Mouse (Mus musculus): Measurements from ENCODE around the gene Pex11b. TPM values are rescaled to one million over a fixed set of nuclear protein-coding genes. Genes with fewer than 3 reads are reported as not detected.
"Not testable (repeated sequence)": the region's sequence is repeated elsewhere in the genome, so short reads cannot be mapped to it uniquely, and the experiment has no call there.

Pex11b gene
- total RNA-seq, 2 experiments from 2014 or later, result 32.7 to 36.3 TPM

- no peak for DNase-seq
These were observed 17.2 kb upstream of the Pex11b start for GRCm38 (mm10) chr3:96617941-96618340.

GRCm38 (mm10) chr3:96623201-96623600 is 12.0 kb upstream of the Pex11b start:
- DNase-seq, result no peak

GRCm38 (mm10) chr3:96629729-96630600 is 5.2 kb upstream of the Pex11b start, which contains the start of gene Rbm8a:
Gene Rbm8a (plus strand): TSS chr3:96629933.
- peak; percentile 97 to 99 for DNase-seq

GRCm38 (mm10) chr3:96632058-96632457 is 3.1 kb upstream of the Pex11b start:
- no peak for DNase-seq

GRCm38 (mm10) chr3:96634015-96634414 is 1.2 kb upstream of the Pex11b start:
- no peak for DNase-seq

- DNase-seq, result no peak
These were observed 730 bp downstream of the Pex11b start for GRCm38 (mm10) chr3:96635906-96636305.

- DNase-seq, result no peak
These were observed 1.3 kb downstream of the Pex11b start for GRCm38 (mm10) chr3:96636448-96636847.

GRCm38 (mm10) chr3:96639219-96639618 is 4.0 kb downstream of the Pex11b start:
- DNase-seq, result peak; percentile 54 to 87

GRCm38 (mm10) chr3:96645018-96645649 is 10.0 kb downstream of the Pex11b start, which contains the start of gene Itga10:
Gene Itga10 (plus strand): TSS chr3:96645584.
- peak; percentile 44 to 61 for DNase-seq

GRCm38 (mm10) chr3:96647365-96647764 is 12.2 kb downstream of the Pex11b start:
- DNase-seq, result no peak

- DNase-seq, result no peak
These were observed 25.7 kb downstream of the Pex11b start for GRCm38 (mm10) chr3:96660901-96661300.

GRCm38 (mm10) chr3:96662731-96663316 is 27.6 kb downstream of the Pex11b start:
- peak in 1 of 2 experiments; percentile 21 for DNase-seq

- DNase-seq, result peak; percentile 81 to 94
These were observed 28.5 kb downstream of the Pex11b start for GRCm38 (mm10) chr3:96663432-96664239.

GRCm38 (mm10) chr3:96665732-96666363 is 30.7 kb downstream of the Pex11b start:
- DNase-seq, result not testable (repeated sequence)

- DNase-seq, result no peak
These were observed 31.7 kb downstream of the Pex11b start for GRCm38 (mm10) chr3:96666916-96667315.

GRCm38 (mm10) chr3:96667316-96667715 is 32.1 kb downstream of the Pex11b start:
- DNase-seq, result no peak

- no peak for DNase-seq
These were observed 33.4 kb downstream of the Pex11b start for GRCm38 (mm10) chr3:96668424-96669067.

GRCm38 (mm10) chr3:96669727-96670468 is 34.7 kb downstream of the Pex11b start, which contains the start of gene Ankrd35:
Gene Ankrd35 (plus strand): TSS chr3:96670131.
- peak; percentile 82 to 89 for DNase-seq

GRCm38 (mm10) chr3:96671519-96671918 is 36.3 kb downstream of the Pex11b start:
- no peak for DNase-seq

- DNase-seq, result no peak
These were observed 38.3 kb downstream of the Pex11b start for GRCm38 (mm10) chr3:96673514-96673913.

Data from heart, adult 18-20 months (tissue).